Mouse (Mus musculus) embryonic facial prominence, embryonic 11.5 days (tissue): ENCODE results near the gene Ndufa4l2. TPM values are rescaled to one million over a fixed set of nuclear protein-coding genes. Genes with fewer than 3 reads are reported as not detected.
A peak's percentile ranks its signal among the peaks of the same experiment; 100 is the strongest.

Experiments
- ATAC-seq: fragments of 200-750 bp; cut with Nextera tagmentation; replicated peaks from 2 replicates; pipeline ENCODE4 v1.8.0; 2017; ENCODE audit warnings: low read depth; ENCODE audit not compliant: insufficient number of reproducible peaks, low FRiP score, low TSS enrichment
- DNase-seq: peaks from one replicate; pipeline ENCODE4 v3.0.0-alpha.2; 2015; ENCODE audit warnings: low spot score
- H3K27ac ChIP-seq: fragments of 300-500 bp; sonication (generic); replicated peaks from 2 replicates; pipeline ENCODE4 v1.5.1; 2014; ENCODE audit warnings: mild to moderate bottlenecking, low read depth, low read length, control low read depth
- H3K27me3 ChIP-seq: fragments of 300-500 bp; sonication (generic); 2 replicates; pipeline ENCODE4 v1.6.1; 2014; ENCODE audit warnings: mild to moderate bottlenecking, low read length, moderate library complexity, mixed read lengths; ENCODE audit not compliant: control insufficient read depth, insufficient read depth
- H3K36me3 ChIP-seq: fragments of 300-500 bp; sonication (generic); replicated peaks from 2 replicates; pipeline ENCODE4 v1.6.1; 2014; ENCODE audit warnings: low read depth, mild to moderate bottlenecking, low read length, moderate library complexity, mixed read lengths; ENCODE audit not compliant: control insufficient read depth, insufficient read depth
- H3K4me1 ChIP-seq: fragments of 300-500 bp; sonication (generic); 2 replicates; pipeline ENCODE4 v1.6.1; 2014; ENCODE audit warnings: low read length, mixed read lengths; ENCODE audit not compliant: control insufficient read depth, insufficient read depth
- H3K4me2 ChIP-seq: fragments of 300-500 bp; sonication (generic); 2 replicates; pipeline ENCODE4 v1.6.1; 2014; ENCODE audit warnings: low read depth, mild to moderate bottlenecking, control low read depth, low read length, moderate library complexity
- H3K4me3 ChIP-seq: fragments of 300-500 bp; sonication (generic); 2 replicates; pipeline ENCODE4 v1.5.1; 2014; ENCODE audit warnings: low read depth, low read length, control low read depth
- H3K9ac ChIP-seq: fragments of 300-500 bp; sonication (generic); replicated peaks from 2 replicates; pipeline ENCODE4 v1.6.1; 2014; ENCODE audit warnings: mild to moderate bottlenecking, control low read depth, low read length
- H3K9me3 ChIP-seq: fragments of 300-500 bp; sonication (generic); replicated peaks from 2 replicates; pipeline ENCODE4 v1.6.1; 2016; ENCODE audit warnings: mild to moderate bottlenecking, low read length, inconsistent platforms, mixed read lengths; ENCODE audit not compliant: control insufficient read depth
- WGBS: fragments of 180-500 bp; shearing (Covaris S2); extraction: QIAGEN DNeasy Blood & Tissue Kit; methylation state at CpG from one replicate; pipeline ENCODE4 v1.1.7; 2014; 5-methylcytosine and 5-hydroxymethylcytosine counted together
- polyA plus RNA-seq: library from polyadenylated mRNA; unstranded; fragments of >200 nt; fragmentation: Nextera tagmentation; extraction: Ambion mirVana; gene quantifications from 2 replicates; pipeline ENCODE4 v1.2.1, GENCODE M21; 2014

Gene Ndufa4l2
- polyA plus RNA-seq, 1 experiment from 2014 or later: 2.8 TPM

- H3K9me3 ChIP-seq: no peaks in the 10 kb centered on the region
- no peaks in the 10 kb centered on the region for H3K36me3 ChIP-seq
- H3K4me3 ChIP-seq: peak overlapping the region; percentile 41
- peak overlapping the region; percentile 59 for H3K9ac ChIP-seq
- H3K4me1 ChIP-seq: peaks cover 35% of the 10 kb centered on the region
- peaks cover 55% of the 10 kb centered on the region for H3K27me3 ChIP-seq
- DNase-seq: peak; percentile 61
- ATAC-seq: no peak
- H3K4me2 ChIP-seq: peak overlapping the region; percentile 95
- WGBS: 1% methylated on average over 46 of the region's 46 CpGs
- H3K27ac ChIP-seq: no peak overlapping the region
These were observed 3.0 kb upstream of the Ndufa4l2 start for GRCm38 (mm10) chr10:127511634-127512306.

GRCm38 (mm10) chr10:127512307-127512666, 2.5 kb upstream of the Ndufa4l2 start:
- H3K9me3 ChIP-seq: no peaks in the 10 kb centered on the region
- no peak overlapping the region for H3K27ac ChIP-seq
- H3K9ac ChIP-seq: peak overlapping the region; percentile 59
- DNase-seq (no peak), ATAC-seq (no peak)
- H3K36me3 ChIP-seq: no peaks in the 10 kb centered on the region
- peaks cover 56% of the 10 kb centered on the region for H3K27me3 ChIP-seq
- WGBS: under 1% methylated on average over 7 of the region's 7 CpGs
- peaks cover 40% of the 10 kb centered on the region for H3K4me1 ChIP-seq
- peak overlapping the region; percentile 95 for H3K4me2 ChIP-seq
- peak overlapping the region; percentile 41 for H3K4me3 ChIP-seq

- DNase-seq: peak; percentile 93
- Histone ChIP-seq H3K27me3 (peaks cover 52% of the 10 kb centered on the region), H3K27ac (peak overlapping the region; percentile 41; the same call in 1 of the 2 replicates), H3K4me2 (peak overlapping the region; percentile 38), H3K9me3 (no peaks in the 10 kb centered on the region), H3K4me3 (peak overlapping the region; percentile 15; the same call in 1 of the 2 replicates), H3K4me1 (peaks cover 40% of the 10 kb centered on the region), H3K36me3 (no peaks in the 10 kb centered on the region), H3K9ac (no peak overlapping the region)
- WGBS: under 1% methylated on average over 27 of the region's 27 CpGs
- peak; percentile 44 for ATAC-seq
These were observed 2.0 kb upstream of the Ndufa4l2 start for GRCm38 (mm10) chr10:127512813-127513212.

- H3K4me3 ChIP-seq: peak overlapping the region; percentile 15
- ATAC-seq (0 out of 2 replicates have a peak, but pooled peaks have one; percentile 32), DNase-seq (no peak)
- no peak overlapping the region for H3K9ac ChIP-seq
- H3K27ac ChIP-seq: peak overlapping the region; percentile 41; the same call in 1 of the 2 replicates
- H3K9me3 ChIP-seq: no peaks in the 10 kb centered on the region
- H3K36me3 ChIP-seq: no peaks in the 10 kb centered on the region; the same call in 1 of the 2 replicates
- under 1% methylated on average over 15 of the region's 16 CpGs for WGBS
- H3K4me2 ChIP-seq: peak overlapping the region; percentile 38
- H3K27me3 ChIP-seq: peaks cover 51% of the 10 kb centered on the region
- H3K4me1 ChIP-seq: peaks cover 40% of the 10 kb centered on the region
These were observed 1.2 kb upstream of the Ndufa4l2 start for GRCm38 (mm10) chr10:127513501-127514091.

- Histone ChIP-seq H3K27ac (no peak overlapping the region), H3K27me3 (peaks cover 48% of the 10 kb centered on the region)
- 7% methylated on average over 13 of the region's 13 CpGs for WGBS
These were observed 562 bp upstream of the Ndufa4l2 start for GRCm38 (mm10) chr10:127514111-127514698.

GRCm38 (mm10) chr10:127515271-127515982, 660 bp downstream of the Ndufa4l2 start:
- Histone ChIP-seq H3K27me3 (peaks cover 41% of the 10 kb centered on the region), H3K4me1 (peaks cover 32% of the 10 kb centered on the region), H3K4me3 (no peak overlapping the region), H3K4me2 (no peak overlapping the region), H3K36me3 (no peaks in the 10 kb centered on the region; the same call in 1 of the 2 replicates), H3K9ac (no peak overlapping the region), H3K9me3 (no peaks in the 10 kb centered on the region), H3K27ac (no peak overlapping the region)
- DNase-seq (no peak), ATAC-seq (no peak)
- 29% methylated on average over 9 of the region's 9 CpGs for WGBS

More at GRCm38 (mm10) chr10:127514111-127514698, 562 bp upstream of the Ndufa4l2 start:
- H3K4me3 ChIP-seq: no peak overlapping the region
- H3K9me3 ChIP-seq: no peaks in the 10 kb centered on the region
- DNase-seq (no peak), ATAC-seq (no peak)
- no peak overlapping the region for H3K9ac ChIP-seq
- no peaks in the 10 kb centered on the region; the same call in 1 of the 2 replicates for H3K36me3 ChIP-seq
- peaks cover 38% of the 10 kb centered on the region for H3K4me1 ChIP-seq
- no peak overlapping the region; the same call in 1 of the 2 replicates for H3K4me2 ChIP-seq

GRCm38 (mm10) chr10:127515983-127516459, 1.3 kb downstream of the Ndufa4l2 start:
- WGBS: 17% methylated on average over 8 of the region's 8 CpGs
- H3K4me1 ChIP-seq: peaks cover 32% of the 10 kb centered on the region
- ATAC-seq: no peak
- no peak overlapping the region for H3K27ac ChIP-seq
- no peak for DNase-seq
- H3K27me3 ChIP-seq: peaks cover 37% of the 10 kb centered on the region
- H3K4me3 ChIP-seq: no peak overlapping the region; the same call in 1 of the 2 replicates
- no peaks in the 10 kb centered on the region for H3K9me3 ChIP-seq
- peak overlapping the region; percentile 36; the same call in 1 of the 2 replicates for H3K4me2 ChIP-seq
- no peak overlapping the region; the same call in 1 of the 2 replicates for H3K9ac ChIP-seq
- no peaks in the 10 kb centered on the region; the same call in 1 of the 2 replicates for H3K36me3 ChIP-seq
